Mouse (Mus musculus): ENCODE data around the gene Hibch. TPM values are rescaled to one million over a fixed set of nuclear protein-coding genes. Genes with fewer than 3 reads are reported as not detected.

The Hibch gene
- polyA plus RNA-seq, 1 experiment from 2014 or later = 23.4 TPM

GRCm38 (mm10) chr1:52955102-52955501 is 110.4 kb downstream of the Hibch start:
- no peaks in the 10 kb centered on the region for H3K9me3 ChIP-seq (ENCODE audit: control insufficient read depth, low read length)
- no peak for ATAC-seq (ENCODE audit: low FRiP score, low TSS enrichment)
- no peak overlapping the region for H3K4me2 ChIP-seq (replicated peaks; ENCODE audit: low read depth, low read length)
- peaks cover 4% of the 10 kb centered on the region; the same call in 1 of the 2 replicates for H3K27me3 ChIP-seq (ENCODE audit: control insufficient read depth, insufficient read depth, low read length)
- WGBS = 36% methylated on average over 6 of the region's 6 CpGs
- no peaks in the 10 kb centered on the region for H3K36me3 ChIP-seq (ENCODE audit: control insufficient read depth, insufficient read depth, low read length)
- H3K9ac ChIP-seq (ENCODE audit: low read depth, low read length) = no peak overlapping the region
- H3K4me1 ChIP-seq (ENCODE audit: control insufficient read depth, insufficient read depth, low read length) = no peaks in the 10 kb centered on the region
- no peak overlapping the region for H3K27ac ChIP-seq (ENCODE audit: low read depth, low read length)
- no peak overlapping the region for H3K4me3 ChIP-seq (ENCODE audit: low read length)

GRCm38 (mm10) chr1:52956746-52957145 is 112.0 kb downstream of the Hibch start:
- Histone ChIP-seq H3K9ac (ENCODE audit: low read depth, low read length) (no peak overlapping the region), H3K4me1 (ENCODE audit: control insufficient read depth, insufficient read depth, low read length) (no peaks in the 10 kb centered on the region), H3K4me2 (replicated peaks; ENCODE audit: low read depth, low read length) (no peak overlapping the region), H3K36me3 (ENCODE audit: control insufficient read depth, insufficient read depth, low read length) (no peaks in the 10 kb centered on the region), H3K4me3 (ENCODE audit: low read length) (no peak overlapping the region), H3K27me3 (ENCODE audit: control insufficient read depth, insufficient read depth, low read length) (peaks cover 4% of the 10 kb centered on the region; the same call in 1 of the 2 replicates), H3K9me3 (ENCODE audit: control insufficient read depth, low read length) (no peaks in the 10 kb centered on the region), H3K27ac (ENCODE audit: low read depth, low read length) (no peak overlapping the region)
- 80% methylated on average over 4 of the region's 4 CpGs for WGBS
- no peak for ATAC-seq (ENCODE audit: low FRiP score, low TSS enrichment)

- Histone ChIP-seq H3K9ac (ENCODE audit: low read depth, low read length) (no peak overlapping the region), H3K4me3 (ENCODE audit: low read length) (no peak overlapping the region), H3K36me3 (ENCODE audit: control insufficient read depth, insufficient read depth, low read length) (no peaks in the 10 kb centered on the region), H3K27me3 (ENCODE audit: control insufficient read depth, insufficient read depth, low read length) (no peaks in the 10 kb centered on the region), H3K9me3 (ENCODE audit: control insufficient read depth, low read length) (no peaks in the 10 kb centered on the region), H3K27ac (ENCODE audit: low read depth, low read length) (no peak overlapping the region), H3K4me1 (ENCODE audit: control insufficient read depth, insufficient read depth, low read length) (no peaks in the 10 kb centered on the region), H3K4me2 (replicated peaks; ENCODE audit: low read depth, low read length) (no peak overlapping the region)
- no peak for ATAC-seq (ENCODE audit: low FRiP score, low TSS enrichment)
- WGBS = 76% methylated on average over 6 of the region's 6 CpGs
Measured at GRCm38 (mm10) chr1:52960191-52960590, 115.5 kb downstream of the Hibch start.

GRCm38 (mm10) chr1:52963097-52963496 is 118.4 kb downstream of the Hibch start:
- no peak overlapping the region for H3K27ac ChIP-seq (ENCODE audit: low read depth, low read length)
- no peaks in the 10 kb centered on the region for H3K27me3 ChIP-seq (ENCODE audit: control insufficient read depth, insufficient read depth, low read length)
- no peaks in the 10 kb centered on the region for H3K4me1 ChIP-seq (ENCODE audit: control insufficient read depth, insufficient read depth, low read length)
- no peak overlapping the region for H3K4me3 ChIP-seq (ENCODE audit: low read length)
- no peak overlapping the region for H3K9ac ChIP-seq (ENCODE audit: low read depth, low read length)
- WGBS = 77% methylated on average over 2 of the region's 2 CpGs
- H3K4me2 ChIP-seq (replicated peaks; ENCODE audit: low read depth, low read length) = no peak overlapping the region
- no peak for ATAC-seq (ENCODE audit: low FRiP score, low TSS enrichment)
- H3K9me3 ChIP-seq (ENCODE audit: control insufficient read depth, low read length) = no peaks in the 10 kb centered on the region
- H3K36me3 ChIP-seq (ENCODE audit: control insufficient read depth, insufficient read depth, low read length) = no peaks in the 10 kb centered on the region

GRCm38 (mm10) chr1:52964581-52964980 is 119.9 kb downstream of the Hibch start:
- no peak overlapping the region for H3K4me3 ChIP-seq (ENCODE audit: low read length)
- no peak overlapping the region for H3K27ac ChIP-seq (ENCODE audit: low read depth, low read length)
- no peaks in the 10 kb centered on the region for H3K4me1 ChIP-seq (ENCODE audit: control insufficient read depth, insufficient read depth, low read length)
- ATAC-seq (ENCODE audit: low FRiP score, low TSS enrichment) = no peak
- H3K27me3 ChIP-seq (ENCODE audit: control insufficient read depth, insufficient read depth, low read length) = no peaks in the 10 kb centered on the region
- WGBS = 76% methylated on average over 8 of the region's 8 CpGs
- no peak overlapping the region for H3K9ac ChIP-seq (ENCODE audit: low read depth, low read length)
- H3K4me2 ChIP-seq (replicated peaks; ENCODE audit: low read depth, low read length) = no peak overlapping the region
- no peaks in the 10 kb centered on the region for H3K9me3 ChIP-seq (ENCODE audit: control insufficient read depth, low read length)
- H3K36me3 ChIP-seq (ENCODE audit: control insufficient read depth, insufficient read depth, low read length) = no peaks in the 10 kb centered on the region

Other genes with a start within 250 kb of the Hibch start
- 7.9 and 14.5 TPM in 2 replicates for gene Nemp2, start 214.2 kb upstream of the Hibch start, polyA plus RNA-seq (2014; fragmentation: Nextera tagmentation; extraction: Ambion mirVana)
- gene Mfsd6, start 117.5 kb upstream of the Hibch start, polyA plus RNA-seq (2014; fragmentation: Nextera tagmentation; extraction: Ambion mirVana) = 3.0 and 4.3 TPM in 2 replicates
- gene Inpp1, start 27.2 kb upstream of the Hibch start, polyA plus RNA-seq (2014; fragmentation: Nextera tagmentation; extraction: Ambion mirVana) = 12.0 and 12.9 TPM in 2 replicates
- 8.0 and 8.1 TPM in 2 replicates for gene 1700019D03Rik, start 175.2 kb downstream of the Hibch start, polyA plus RNA-seq (2014; fragmentation: Nextera tagmentation; extraction: Ambion mirVana)
- gene Mstn, start 216.7 kb downstream of the Hibch start, polyA plus RNA-seq (2014; fragmentation: Nextera tagmentation; extraction: Ambion mirVana) = not detected in 2 replicates

Data from kidney, embryonic 14.5 days (tissue).